Mouse (Mus musculus): Measurements from ENCODE around the gene Cyp11a1. TPM values are rescaled to one million over a fixed set of nuclear protein-coding genes. Genes with fewer than 3 reads are reported as not detected.

The Cyp11a1 gene
- total and polyA plus RNA-seq, 3 experiments: not detected

DNA sequence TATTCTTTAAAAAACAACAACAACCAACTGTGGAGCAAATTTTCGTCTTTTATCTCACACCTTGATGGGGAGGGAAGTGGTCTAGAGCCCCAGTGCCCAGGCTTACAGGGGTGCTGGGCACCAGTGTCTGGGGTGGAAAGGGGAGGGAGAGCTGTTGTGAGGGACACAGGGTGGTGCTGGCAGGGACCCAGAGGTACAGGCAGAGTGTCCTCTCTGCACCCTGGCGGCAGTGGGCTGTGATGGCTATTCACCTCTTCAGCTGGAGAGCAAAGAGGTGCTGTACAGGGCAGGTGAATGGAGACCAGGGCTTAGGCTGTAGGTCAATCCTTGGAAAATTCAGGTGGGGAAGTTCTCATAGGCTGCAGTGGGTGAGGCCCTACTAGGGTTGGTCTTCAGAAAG is 6.5 kb upstream of the Cyp11a1 start:
- Histone ChIP-seq H3K79me2 (ENCODE audit: control insufficient read depth, insufficient read depth, low read length, poor library complexity) (no peaks in the 10 kb centered on the region), H3K27ac (ENCODE audit: control insufficient read depth, low read depth, low read length) (no peak overlapping the region), H3K9ac (ENCODE audit: control insufficient read depth, low read depth, low read length, poor library complexity, severe bottlenecking) (no peak overlapping the region), H3K4me1 (ENCODE audit: control insufficient read depth in 1 of 2, insufficient read depth in 2 of 2, low read length in 2 of 2) (peaks cover 0 to 4% of the 10 kb centered on the region in 2 experiments; a peak in 1 of 4 replicates), H3K36me3 (ENCODE audit: control insufficient read depth in 1 of 2, insufficient read depth in 2 of 2, low read length in 2 of 2) (no peaks in the 10 kb centered on the region; a peak in 1 of 4 replicates), H3K4me3 (ENCODE audit: control insufficient read depth in 1 of 2, insufficient read depth in 1 of 2, low read depth in 2 of 2, low read length in 2 of 2) (no peak overlapping the region), H3K27me3 (ENCODE audit: control insufficient read depth in 1 of 2, insufficient read depth in 2 of 2, low read length in 2 of 2) (peaks cover 10 to 11% of the 10 kb centered on the region in 2 experiments), H3K9me3 (replicated peaks; ENCODE audit: insufficient read depth, low read length) (no peaks in the 10 kb centered on the region)
- DNase-seq (ENCODE audit: low read depth, low spot score): no peak
- no peak for TF ChIP-seq ELF1 (IDR thresholded peaks at IDR 0.05; ENCODE audit: low read depth, low read length)
- no peak for TF ChIP-seq ZMIZ1 (IDR thresholded peaks at IDR 0.05; ENCODE audit: low read depth, low read length)
- TF ChIP-seq ZNF384 (IDR thresholded peaks at IDR 0.05; ENCODE audit: low read depth, low read length): no peak
- no peak for TF ChIP-seq USF1 (IDR thresholded peaks at IDR 0.05; ENCODE audit: low read depth, low read length)
- no peak for TF ChIP-seq TAL1 (IDR thresholded peaks at IDR 0.05; ENCODE audit: low read length)
- TF ChIP-seq MEF2A (IDR thresholded peaks at IDR 0.05; ENCODE audit: extremely low read depth, insufficient replicate concordance, low read depth, low read length, poor library complexity, severe bottlenecking): no peak
- no peak for TF ChIP-seq ETS1 (IDR thresholded peaks at IDR 0.05; ENCODE audit: low read depth, low read length)
- TF ChIP-seq USF2 (IDR thresholded peaks at IDR 0.05; ENCODE audit: borderline replicate concordance in 1 of 2, insufficient read depth in 1 of 2, low read depth in 1 of 2, low read length in 2 of 2): no peak
- no peak for TF ChIP-seq BHLHE40 (IDR thresholded peaks at IDR 0.05; ENCODE audit: borderline replicate concordance, low read depth, low read length)
- TF ChIP-seq RCOR1 (IDR thresholded peaks at IDR 0.05; ENCODE audit: low read depth, low read length): no peak
- TF ChIP-seq MAZ (IDR thresholded peaks at IDR 0.05; ENCODE audit: low read depth, low read length): no peak
- no peak for TF ChIP-seq RAD21 (IDR thresholded peaks at IDR 0.05; ENCODE audit: low read depth, low read length)
- TF ChIP-seq NRF1 (IDR thresholded peaks at IDR 0.05; ENCODE audit: insufficient read depth, low read depth, low read length, poor library complexity, severe bottlenecking): no peak
- no peak for TF ChIP-seq MAX (IDR thresholded peaks at IDR 0.05; ENCODE audit: low read length)
- TF ChIP-seq E2F4 (IDR thresholded peaks at IDR 0.05; ENCODE audit: borderline replicate concordance, low read depth, low read length): no peak
- TF ChIP-seq EP300 (IDR thresholded peaks at IDR 0.05; ENCODE audit: low read depth in 1 of 2, low read length in 2 of 2): no peak
- no peak for TF ChIP-seq UBTF (IDR thresholded peaks at IDR 0.05; ENCODE audit: borderline replicate concordance, insufficient read depth, low read depth, low read length)

DNA sequence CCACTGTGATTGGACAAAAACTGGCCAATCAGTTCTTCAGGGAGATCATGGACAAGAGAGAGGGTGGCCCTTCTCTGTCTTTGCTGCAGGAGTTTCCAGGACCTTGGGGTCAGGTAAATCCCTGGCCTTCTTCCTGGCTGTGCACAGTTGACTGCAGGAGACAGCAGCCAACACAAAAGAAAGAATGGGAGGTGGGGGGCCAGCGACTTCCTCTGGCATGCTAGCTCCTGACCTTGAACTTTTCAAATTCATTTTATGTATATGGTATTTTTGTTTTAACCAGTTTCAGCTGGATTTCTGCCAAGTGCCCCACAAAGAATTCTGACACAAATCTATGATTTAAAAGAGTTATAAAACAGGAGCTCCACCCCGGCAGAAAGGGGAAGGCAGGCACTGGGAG is 2.9 kb upstream of the Cyp11a1 start:
- H3K79me2 ChIP-seq (ENCODE audit: control insufficient read depth, insufficient read depth, low read length, poor library complexity): no peaks in the 10 kb centered on the region
- no peaks in the 10 kb centered on the region for H3K4me1 ChIP-seq (ENCODE audit: control insufficient read depth in 1 of 2, insufficient read depth in 2 of 2, low read length in 2 of 2)
- H3K27me3 ChIP-seq (ENCODE audit: control insufficient read depth in 1 of 2, insufficient read depth in 2 of 2, low read length in 2 of 2): peaks cover 18% of the 10 kb centered on the region in 2 experiments
- H3K27ac ChIP-seq (ENCODE audit: control insufficient read depth, low read depth, low read length): no peak overlapping the region
- no peaks in the 10 kb centered on the region for H3K9me3 ChIP-seq (replicated peaks; ENCODE audit: insufficient read depth, low read length)
- H3K36me3 ChIP-seq (ENCODE audit: control insufficient read depth in 1 of 2, insufficient read depth in 2 of 2, low read length in 2 of 2): no peaks in the 10 kb centered on the region
- TF ChIP-seq POLR2AphosphoS2 (IDR thresholded peaks at IDR 0.05; ENCODE audit: low read length): no peak
- no peak for TF ChIP-seq ZNF384 (IDR thresholded peaks at IDR 0.05; ENCODE audit: low read depth, low read length)
- no peak for TF ChIP-seq ZMIZ1 (IDR thresholded peaks at IDR 0.05; ENCODE audit: low read depth, low read length)
- TF ChIP-seq JUND (IDR thresholded peaks at IDR 0.05; ENCODE audit: low read depth, low read length): no peak
- TF ChIP-seq NRF1 (IDR thresholded peaks at IDR 0.05; ENCODE audit: insufficient read depth, low read depth, low read length, poor library complexity, severe bottlenecking): no peak
- no peak for TF ChIP-seq E2F4 (IDR thresholded peaks at IDR 0.05; ENCODE audit: borderline replicate concordance, low read depth, low read length)
- no peak for TF ChIP-seq MYC (IDR thresholded peaks at IDR 0.05; ENCODE audit: low read depth, low read length)
- TF ChIP-seq POLR2A (IDR thresholded peaks at IDR 0.05; ENCODE audit: control insufficient read depth in 1 of 2, insufficient read depth in 1 of 2, low read depth in 1 of 2, low read length in 2 of 2, poor library complexity in 1 of 2): no peak
- TF ChIP-seq SIN3A (IDR thresholded peaks at IDR 0.05; ENCODE audit: low read length): no peak
- TF ChIP-seq USF1 (IDR thresholded peaks at IDR 0.05; ENCODE audit: low read depth, low read length): no peak
- no peak for TF ChIP-seq TAL1 (IDR thresholded peaks at IDR 0.05; ENCODE audit: low read length)
- no peak for TF ChIP-seq MEF2A (IDR thresholded peaks at IDR 0.05; ENCODE audit: extremely low read depth, insufficient replicate concordance, low read depth, low read length, poor library complexity, severe bottlenecking)
- no peak for TF ChIP-seq TCF12 (IDR thresholded peaks at IDR 0.05; ENCODE audit: low read depth, low read length)
- TF ChIP-seq KAT2A (conservative IDR thresholded peaks at IDR 0.05; ENCODE audit: low read depth, low read length): no peak
- no peak for TF ChIP-seq TBP (IDR thresholded peaks at IDR 0.05; ENCODE audit: low read depth, low read length)
- TF ChIP-seq RCOR1 (IDR thresholded peaks at IDR 0.05; ENCODE audit: low read depth, low read length): no peak
- TF ChIP-seq MAX (IDR thresholded peaks at IDR 0.05; ENCODE audit: low read length): no peak
- no peak for DNase-seq (ENCODE audit: low read depth, low spot score)
- no peak overlapping the region for H3K4me3 ChIP-seq (ENCODE audit: control insufficient read depth in 1 of 2, insufficient read depth in 1 of 2, low read depth in 2 of 2, low read length in 2 of 2)
- H3K9ac ChIP-seq (ENCODE audit: control insufficient read depth, low read depth, low read length, poor library complexity, severe bottlenecking): no peak overlapping the region

Data from MEL (cell line).